In genomic region chr17:32109201-32109940, GRCm38 (mm10) we compare ENCODE assay signal across 22 mouse cellular contexts. TPM values are rescaled to one million over a fixed set of nuclear protein-coding genes. Genes with fewer than 3 reads are reported as not detected.
DNase-seq lines count a peak whose midpoint lies in the region; ATAC-seq and TF ChIP-seq lines count a peak whose summit lies in the region.
"Had no signal": no experiment of that assay in that cellular context is flagged by ENCODE, and none has a peak within 500 bp of the region (broad histone marks: within the 10 kb centered on the region; RNA-seq: fewer than 3 reads in every experiment).

No protein-coding gene starts in this region.

- no peak for ATAC-seq in heart, embryonic 13.5 days (ENCODE audit: extremely low read depth, insufficient number of reproducible peaks, low FRiP score, low TSS enrichment)
- ATAC-seq in liver, embryonic 11.5 days (replicated peaks; ENCODE audit: low FRiP score) = no peak
- no peak for ATAC-seq in forebrain, embryonic 11.5 days (replicated peaks; ENCODE audit: low FRiP score)
- ATAC-seq: inflammation-experienced regulatory T-cells, adult 6 months; midbrain, embryonic 16.5 days had no signal

- TF ChIP-seq POLR2A in embryonic fibroblast, embryonic 13.5 days (IDR thresholded peaks at IDR 0.05; ENCODE audit: low read depth, low read length) = no peak
- TF ChIP-seq POLR2A in myocyte (IDR thresholded peaks at IDR 0.05; ENCODE audit: insufficient read length, low read depth) = no peak

- WGBS in heart, embryonic 13.5 days = 68% methylated on average over 6 of the region's 6 CpGs
- 50% methylated on average over 6 of the region's 6 CpGs for WGBS in liver, embryonic 11.5 days
- WGBS in forebrain, embryonic 11.5 days = 70% methylated on average over 6 of the region's 6 CpGs

- no peak overlapping the region for H3K9ac ChIP-seq in heart, embryonic 13.5 days
- H3K9ac ChIP-seq in liver, embryonic 11.5 days (ENCODE audit: low read depth, low read length) = peak overlapping the region; percentile 40; the same call in 1 of the 2 replicates
- no peak overlapping the region for H3K9ac ChIP-seq in forebrain, embryonic 11.5 days (ENCODE audit: low read length)
- H3K9ac ChIP-seq: embryonic facial prominence, embryonic 15.5 days; forebrain, embryonic 12.5 days; heart, embryonic 15.5 days; hindbrain, embryonic 12.5 days; limb, embryonic 15.5 days had no signal

- no peak overlapping the region for H3K4me3 ChIP-seq in heart, embryonic 13.5 days
- H3K4me3 ChIP-seq in embryonic fibroblast, embryonic 13.5 days (ENCODE audit: insufficient read depth, low read length) = no peak overlapping the region
- H3K4me3 ChIP-seq in liver, embryonic 11.5 days (ENCODE audit: low read depth, low read length) = no peak overlapping the region
- H3K4me3 ChIP-seq in myocyte = no peak overlapping the region
- no peak overlapping the region for H3K4me3 ChIP-seq in forebrain, embryonic 11.5 days (ENCODE audit: low read depth, low read length)
- H3K4me3 ChIP-seq: embryonic facial prominence, embryonic 15.5 days; forebrain, embryonic 12.5 days; heart, embryonic 15.5 days; hindbrain, embryonic 12.5 days; layer of hippocampus, adult 2 months; limb, embryonic 15.5 days had no signal

- H3K27ac ChIP-seq in heart, embryonic 13.5 days (replicated peaks) = 0 out of 2 replicates have a peak overlapping the region, but pooled peaks have one; percentile 48
- peak overlapping the region; percentile 34 for H3K27ac ChIP-seq in embryonic fibroblast, embryonic 13.5 days (ENCODE audit: insufficient read depth, low read length)
- H3K27ac ChIP-seq in liver, embryonic 11.5 days (ENCODE audit: low read depth, low read length) = peak overlapping the region; percentile 95
- no peak overlapping the region for H3K27ac ChIP-seq in forebrain, embryonic 11.5 days (ENCODE audit: low read depth, low read length)
- H3K27ac ChIP-seq: embryonic facial prominence, embryonic 15.5 days; forebrain, embryonic 12.5 days; hindbrain, embryonic 12.5 days; layer of hippocampus, adult 2 months; limb, embryonic 15.5 days had no signal

- no peaks in the 10 kb centered on the region for H3K9me3 ChIP-seq in heart, embryonic 13.5 days
- H3K9me3 ChIP-seq in liver, embryonic 11.5 days (ENCODE audit: control insufficient read depth, low read length) = no peaks in the 10 kb centered on the region
- H3K9me3 ChIP-seq in forebrain, embryonic 11.5 days (ENCODE audit: control insufficient read depth, low read length) = no peaks in the 10 kb centered on the region
- H3K9me3 ChIP-seq: embryonic facial prominence, embryonic 15.5 days; forebrain, embryonic 12.5 days; heart, embryonic 15.5 days; hindbrain, embryonic 12.5 days; limb, embryonic 15.5 days had no signal

- no peaks in the 10 kb centered on the region for H3K36me3 ChIP-seq in heart, embryonic 13.5 days
- H3K36me3 ChIP-seq in liver, embryonic 11.5 days (ENCODE audit: control insufficient read depth, insufficient read depth, low read length) = no peaks in the 10 kb centered on the region
- H3K36me3 ChIP-seq in myocyte (ENCODE audit: control insufficient read depth, insufficient read depth) = no peaks in the 10 kb centered on the region
- H3K36me3 ChIP-seq in forebrain, embryonic 11.5 days (ENCODE audit: control insufficient read depth, insufficient read depth, low read length) = no peaks in the 10 kb centered on the region
- H3K36me3 ChIP-seq: embryonic facial prominence, embryonic 15.5 days; forebrain, embryonic 12.5 days; heart, embryonic 15.5 days; hindbrain, embryonic 12.5 days; limb, embryonic 15.5 days had no signal

- no peak for TF ChIP-seq CTCF in embryonic fibroblast, embryonic 13.5 days (IDR thresholded peaks at IDR 0.05; ENCODE audit: borderline replicate concordance, insufficient read depth, low read length)

- no peak for DNase-seq in heart, postnatal 25 days (ENCODE audit: low spot score)
- no peak for DNase-seq in liver, embryonic 11.5 days (ENCODE audit: low spot score)
- DNase-seq in ovary, postnatal 10 days (ENCODE audit: low spot score) = no peak
- DNase-seq in forebrain, embryonic 11.5 days (ENCODE audit: low spot score) = no peak
- DNase-seq: cerebellum, adult 2 months; cerebellum, postnatal 36 days; kidney, adult 8-10 months; kidney, postnatal 14 days; layer of hippocampus, postnatal 36 days; thymus, postnatal 36 days had no signal

- H3K4me1 ChIP-seq in heart, embryonic 13.5 days = peaks cover 39% of the 10 kb centered on the region
- H3K4me1 ChIP-seq in embryonic fibroblast, embryonic 13.5 days (ENCODE audit: control insufficient read depth, insufficient read depth, low read length) = peaks cover 10% of the 10 kb centered on the region; the same call in 1 of the 2 replicates
- H3K4me1 ChIP-seq in liver, embryonic 11.5 days (replicated peaks; ENCODE audit: control insufficient read depth, insufficient read depth, low read length) = peaks cover 51% of the 10 kb centered on the region
- H3K4me1 ChIP-seq in forebrain, embryonic 11.5 days (replicated peaks; ENCODE audit: control insufficient read depth, insufficient read depth, low read length) = peaks cover 8% of the 10 kb centered on the region; the same call in 1 of the 2 replicates

- H3ac ChIP-seq in myocyte (ENCODE audit: control insufficient read depth, insufficient read length) = no peak overlapping the region

- peaks cover 25% of the 10 kb centered on the region for H3K27me3 ChIP-seq in heart, embryonic 13.5 days (replicated peaks)
- no peaks in the 10 kb centered on the region for H3K27me3 ChIP-seq in liver, embryonic 11.5 days (replicated peaks; ENCODE audit: control insufficient read depth, insufficient read depth, low read length)
- H3K27me3 ChIP-seq in myocyte (ENCODE audit: control insufficient read depth, insufficient read depth, insufficient read length) = no peaks in the 10 kb centered on the region
- peaks cover 7% of the 10 kb centered on the region for H3K27me3 ChIP-seq in forebrain, embryonic 11.5 days (ENCODE audit: control insufficient read depth, insufficient read depth, low read length)

- H3K79me2 ChIP-seq in myocyte (ENCODE audit: control insufficient read depth, insufficient read depth) = no peaks in the 10 kb centered on the region

- H3K4me2 ChIP-seq in heart, embryonic 13.5 days = no peak overlapping the region
- H3K4me2 ChIP-seq in liver, embryonic 11.5 days = no peak overlapping the region
- H3K4me2 ChIP-seq in myocyte (ENCODE audit: low read depth) = peak overlapping the region; percentile 24
- H3K4me2 ChIP-seq in forebrain, embryonic 11.5 days (ENCODE audit: low read depth, low read length, severe bottlenecking) = no peak overlapping the region
- H3K4me2 ChIP-seq: embryonic facial prominence, embryonic 15.5 days; forebrain, embryonic 12.5 days; heart, embryonic 15.5 days; hindbrain, embryonic 12.5 days; limb, embryonic 15.5 days had no signal

- intact Hi-C loops in heart, postnatal 25 days (cut with DNase I) = no loop called here

TF ChIP-seq in myocyte, 11 proteins besides CTCF, POLR2A, EP300 and RAD21:
- TF ChIP-seq MYOD1 (IDR thresholded peaks at IDR 0.05; ENCODE audit: control insufficient read depth in 1 of 3, insufficient read length in 2 of 3, low read depth in 2 of 3) (no peak), E2F4 (IDR thresholded peaks at IDR 0.05; ENCODE audit: insufficient read depth) (no peak), USF1 (IDR thresholded peaks at IDR 0.05; ENCODE audit: low read depth) (no peak), SRF (IDR thresholded peaks at IDR 0.05; ENCODE audit: control insufficient read depth, insufficient read length, low read depth) (no peak), POLR2AphosphoS2 (IDR thresholded peaks at IDR 0.05; ENCODE audit: insufficient read length, low read depth) (no peak), TCF3 (IDR thresholded peaks at IDR 0.05; ENCODE audit: insufficient read length, low read depth) (no peak), MYOG (IDR thresholded peaks at IDR 0.05; ENCODE audit: control insufficient read depth in 1 of 3, insufficient read depth in 1 of 3, insufficient read length in 2 of 3, low read depth in 2 of 3) (no peak), CEBPB (IDR thresholded peaks at IDR 0.05; ENCODE audit: insufficient read depth, poor library complexity, severe bottlenecking) (no peak), REST (IDR thresholded peaks at IDR 0.05; ENCODE audit: insufficient read depth, insufficient read length) (no peak), MAX (IDR thresholded peaks at IDR 0.05; ENCODE audit: low read depth) (no peak), TCF12 (IDR thresholded peaks at IDR 0.05; ENCODE audit: insufficient read depth, poor library complexity, severe bottlenecking) (no peak)

RNA-seq across cellular contexts. Expression of gene Notch3, which starts 57.3 kb away (rescaled TPM):
- 5.7 and 5.9 TPM in 2 replicates for polyA plus RNA-seq in heart, embryonic 13.5 days (2015; fragmentation: Nextera tagmentation; extraction: Ambion mirVana)
- total RNA-seq in heart, postnatal 25 days (2021) = 10 to 100 TPM; 23.4 to 31.1 TPM
- 18.8 and 20.8 TPM in 2 replicates for polyA plus RNA-seq in embryonic fibroblast, embryonic 13.5 days (2011; ENCODE audit: insufficient read length, low read depth, missing spikeins)
- polyA plus RNA-seq in liver, embryonic 11.5 days (2014; fragmentation: Nextera tagmentation; extraction: Ambion mirVana) = 5.1 and 5.4 TPM in 2 replicates
- 84.6 TPM for polyA plus RNA-seq in myocyte (2012; fragmentation: generic; extraction: Trizol)
- 26.8 and 30.2 TPM in 2 replicates for polyA plus RNA-seq in forebrain, embryonic 11.5 days (2014; fragmentation: Nextera tagmentation; extraction: Ambion mirVana)
- total RNA-seq: granulocyte monocyte progenitor cell, adult 5-6 weeks had no signal
- polyA plus RNA-seq: inflammation-experienced regulatory T-cells, adult 6 months had no signal
